Mouse (Mus musculus) neural tube, embryonic 11.5 days (tissue): ENCODE data around the gene Mrps6. TPM values are rescaled to one million over a fixed set of nuclear protein-coding genes. Genes with fewer than 3 reads are reported as not detected.

ENCODE experiments used
- ATAC-seq: fragments of 200-750 bp; cut with Nextera tagmentation; 2 replicates; pipeline ENCODE4 v1.8.0; 2017; ENCODE audit warnings: moderate number of reproducible peaks, mild to moderate bottlenecking, moderate TSS enrichment, moderate library complexity; ENCODE audit not compliant: insufficient read depth, low FRiP score, low TSS enrichment
- DNase-seq: peaks from one replicate; pipeline ENCODE4 v3.0.0-alpha.2; 2015; ENCODE audit warnings: low spot score
- H3K27ac ChIP-seq: fragments of 300-500 bp; sonication (generic); 2 replicates; pipeline ENCODE4 v1.5.1; 2014; ENCODE audit warnings: low read depth, mild to moderate bottlenecking, low read length
- H3K27me3 ChIP-seq: fragments of 300-500 bp; sonication (generic); 2 replicates; pipeline ENCODE4 v1.6.1; 2014; ENCODE audit warnings: mild to moderate bottlenecking, low read length, mixed read lengths; ENCODE audit not compliant: control insufficient read depth, insufficient read depth
- H3K36me3 ChIP-seq: fragments of 300-500 bp; sonication (generic); 2 replicates; pipeline ENCODE4 v1.6.1; 2014; ENCODE audit warnings: mild to moderate bottlenecking, low read length, moderate library complexity, mixed read lengths; ENCODE audit not compliant: control insufficient read depth, insufficient read depth
- H3K4me1 ChIP-seq: fragments of 300-500 bp; sonication (generic); 2 replicates; pipeline ENCODE4 v1.6.1; 2014; ENCODE audit warnings: low read length, mixed read lengths; ENCODE audit not compliant: control insufficient read depth, insufficient read depth
- H3K4me2 ChIP-seq: fragments of 300-500 bp; sonication (generic); 2 replicates; pipeline ENCODE4 v1.6.1; 2014; ENCODE audit warnings: low read depth, mild to moderate bottlenecking, moderate library complexity
- H3K4me3 ChIP-seq: fragments of 300-500 bp; sonication (generic); 2 replicates; pipeline ENCODE4 v1.5.1; 2014; ENCODE audit warnings: low read depth, low read length
- H3K9ac ChIP-seq: fragments of 300-500 bp; sonication (generic); 2 replicates; pipeline ENCODE4 v1.6.1; 2014; ENCODE audit warnings: mild to moderate bottlenecking, low read length
- H3K9me3 ChIP-seq: fragments of 300-500 bp; sonication (generic); 2 replicates; pipeline ENCODE4 v1.6.1; 2016; ENCODE audit warnings: low read length; ENCODE audit not compliant: control insufficient read depth
- whole genome bisulfite sequencing: fragments of 180-500 bp; shearing (Covaris S2); extraction: QIAGEN DNeasy Blood & Tissue Kit; methylation state at CpG from one replicate; pipeline ENCODE4 v1.1.7; 2014; 5-methylcytosine and 5-hydroxymethylcytosine counted together
- polyA plus RNA-seq: library from polyadenylated mRNA; unstranded; fragments of >200 nt; fragmentation: Nextera tagmentation; extraction: Ambion mirVana; gene quantifications from 2 replicates; pipeline ENCODE4 v1.2.1, GENCODE M21; 2014

Mrps6 gene
- polyA plus RNA-seq, 1 experiment from 2014 or later, result 127 TPM

DNA sequence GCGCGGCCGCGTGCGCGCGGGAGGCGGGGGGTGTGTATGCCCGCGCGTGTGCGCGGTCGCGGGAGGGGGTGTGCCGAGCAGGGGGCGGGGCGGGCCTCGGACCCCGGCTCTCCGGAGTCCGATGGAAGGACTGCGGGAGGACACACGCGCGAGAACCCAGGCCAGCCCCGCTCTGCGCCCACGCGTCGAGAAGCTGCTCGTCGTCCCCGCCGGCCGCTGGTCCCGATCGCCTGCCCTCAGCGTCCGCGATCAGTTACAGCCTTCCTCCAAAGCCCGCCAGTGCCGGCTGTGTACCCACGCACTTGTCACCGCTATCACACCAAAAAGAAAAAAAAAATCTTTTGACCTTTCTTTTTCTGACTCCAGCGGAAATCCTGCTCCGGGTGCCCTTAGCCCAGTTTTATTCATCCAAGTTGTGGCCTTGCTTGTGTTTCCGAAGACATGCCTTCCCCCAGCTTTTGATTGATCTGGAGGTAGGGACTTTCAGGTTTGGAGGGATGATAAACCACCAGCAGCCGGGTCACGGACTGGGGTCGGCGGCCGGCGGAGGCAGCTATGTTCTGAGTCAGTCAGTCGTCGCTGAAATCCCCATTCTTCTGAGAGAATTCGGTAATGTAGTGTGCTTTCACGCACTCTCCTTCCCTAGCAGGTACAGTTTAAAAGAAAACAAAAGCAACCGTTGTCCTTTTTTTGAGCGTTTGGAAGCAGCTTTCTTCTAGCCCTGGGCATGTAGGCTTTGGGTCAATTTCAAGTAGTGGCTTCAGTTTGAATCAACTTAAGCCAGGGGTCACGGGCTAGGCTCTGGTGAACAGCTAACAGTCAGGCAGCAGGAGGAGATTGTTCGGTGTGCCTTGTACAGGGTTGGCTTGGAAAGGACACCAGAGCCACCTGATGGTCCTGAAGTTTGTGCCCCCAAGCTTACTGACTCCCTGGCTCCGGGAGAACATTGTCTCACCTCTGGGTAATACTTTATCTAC is 862 bp downstream of the Mrps6 start:
- Histone ChIP-seq H3K36me3 (peaks cover 7% of the 10 kb centered on the region; the same call in 1 of the 2 replicates), H3K27ac (0 out of 2 replicates have a peak overlapping the region, but pooled peaks have one; percentile 44), H3K4me1 (peaks cover 8% of the 10 kb centered on the region), H3K9me3 (peaks cover 4% of the 10 kb centered on the region; the same call in 1 of the 2 replicates), H3K4me3 (peak overlapping the region; percentile 93), H3K27me3 (no peaks in the 10 kb centered on the region), H3K4me2 (peak overlapping the region; percentile 86), H3K9ac (peak overlapping the region; percentile 83)
- DNase-seq (peak; percentile 31), ATAC-seq (peak; percentile 35)
- 2% methylated on average over 49 of the region's 63 CpGs for WGBS

DNA sequence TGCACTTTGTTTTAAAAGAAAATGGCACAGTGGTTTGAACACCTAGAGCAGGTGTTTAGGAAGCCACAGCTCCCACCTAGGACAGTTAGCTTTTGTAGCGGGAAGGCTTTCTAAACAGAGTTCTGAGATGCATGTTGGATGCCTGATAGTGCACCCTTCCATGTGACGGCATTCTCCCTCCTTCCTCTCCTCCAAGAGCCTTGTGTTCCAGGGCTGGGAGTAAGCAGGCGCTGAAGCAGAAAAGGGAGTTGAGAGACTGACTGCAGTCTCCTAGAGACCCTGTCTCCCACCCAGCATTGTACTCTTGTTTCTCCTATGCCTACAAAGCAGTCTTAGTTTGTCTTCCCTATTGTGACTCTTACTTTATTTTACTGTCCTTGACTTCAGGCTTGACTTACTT is 2.1 kb downstream of the Mrps6 start:
- Histone ChIP-seq H3K4me1 (peaks cover 8% of the 10 kb centered on the region), H3K36me3 (peaks cover 7% of the 10 kb centered on the region; the same call in 1 of the 2 replicates), H3K27me3 (no peaks in the 10 kb centered on the region), H3K4me3 (no peak overlapping the region), H3K4me2 (no peak overlapping the region), H3K27ac (no peak overlapping the region), H3K9ac (no peak overlapping the region), H3K9me3 (no peaks in the 10 kb centered on the region)
- DNase-seq (no peak), ATAC-seq (no peak)
- 64% methylated on average over 3 of the region's 3 CpGs for WGBS

DNA sequence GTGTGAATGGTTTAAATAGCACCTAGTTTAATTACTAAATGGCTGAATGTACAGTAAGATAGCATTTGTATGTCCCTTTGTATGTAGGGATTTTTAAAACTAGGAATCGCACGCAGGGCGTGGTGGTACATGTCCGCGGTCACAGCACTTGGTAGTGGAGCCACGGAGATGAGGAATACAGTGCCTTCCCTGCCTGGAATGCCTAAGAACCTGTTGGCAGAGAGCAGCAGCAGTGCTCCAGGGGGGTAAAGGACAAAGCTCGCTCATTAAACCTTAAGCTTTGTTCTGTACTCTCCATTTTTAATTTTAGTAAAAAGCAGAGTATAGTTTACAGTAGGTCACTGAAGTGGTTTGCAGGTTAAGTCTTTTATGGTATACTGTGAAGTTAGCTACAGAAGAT is 3.5 kb downstream of the Mrps6 start:
- DNase-seq (no peak), ATAC-seq (no peak)
- Histone ChIP-seq H3K9ac (no peak overlapping the region), H3K27ac (no peak overlapping the region), H3K36me3 (peaks cover 7% of the 10 kb centered on the region; the same call in 1 of the 2 replicates), H3K4me3 (no peak overlapping the region), H3K4me2 (no peak overlapping the region), H3K4me1 (peaks cover 8% of the 10 kb centered on the region), H3K9me3 (no peaks in the 10 kb centered on the region), H3K27me3 (no peaks in the 10 kb centered on the region)
- 95% methylated on average over 7 of the region's 7 CpGs for WGBS

DNA sequence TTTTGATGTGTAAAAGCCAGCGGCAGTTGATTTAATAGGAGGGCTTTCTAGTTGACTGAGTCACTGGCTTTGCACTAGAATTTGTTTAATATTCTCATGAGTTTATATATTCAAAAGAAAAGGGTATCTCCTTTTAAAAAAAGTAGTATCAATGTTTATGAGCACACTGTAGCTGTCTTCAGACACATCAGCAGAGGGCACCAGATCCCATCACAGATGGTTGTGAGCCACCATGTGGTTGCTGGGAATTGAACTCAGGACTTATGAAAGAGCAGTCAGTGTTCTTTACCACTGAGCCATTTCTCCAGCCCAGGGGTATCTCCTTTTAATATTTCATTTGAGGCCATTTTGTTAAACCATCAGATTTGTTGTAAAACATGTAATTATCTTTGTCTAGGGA is 4.8 kb downstream of the Mrps6 start:
- 100% methylated on average over 1 of the region's 1 CpGs for WGBS
- Histone ChIP-seq H3K4me2 (no peak overlapping the region), H3K4me1 (peaks cover 5% of the 10 kb centered on the region), H3K36me3 (peaks cover 10% of the 10 kb centered on the region), H3K27me3 (no peaks in the 10 kb centered on the region), H3K4me3 (no peak overlapping the region), H3K27ac (no peak overlapping the region), H3K9ac (no peak overlapping the region), H3K9me3 (no peaks in the 10 kb centered on the region)
- DNase-seq (no peak), ATAC-seq (no peak)

DNA sequence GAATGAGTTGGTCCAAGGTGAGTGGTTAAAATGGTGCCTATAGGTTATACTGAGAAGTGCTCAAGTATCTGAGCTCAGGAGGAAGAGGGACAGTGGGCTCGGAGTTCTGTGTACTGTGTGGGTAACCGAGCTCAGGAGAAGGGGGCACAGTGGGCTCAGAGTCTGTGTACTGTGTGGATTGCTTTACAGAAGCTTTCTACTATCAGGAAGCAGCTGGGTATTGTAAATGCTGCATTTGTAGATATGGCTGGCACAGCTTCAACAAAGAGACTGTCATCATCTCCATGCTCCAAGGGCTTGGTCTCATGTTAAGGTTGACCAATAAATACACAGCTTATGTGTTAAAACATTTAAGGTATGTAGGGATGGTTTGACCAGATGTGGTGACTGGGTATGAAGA is 6.7 kb downstream of the Mrps6 start:
- ATAC-seq, result no peak
- WGBS, result 98% methylated on average over 2 of the region's 2 CpGs
- no peaks in the 10 kb centered on the region for H3K4me1 ChIP-seq
- no peak overlapping the region for H3K27ac ChIP-seq
- no peak for DNase-seq
- H3K4me2 ChIP-seq, result no peak overlapping the region
- no peaks in the 10 kb centered on the region for H3K9me3 ChIP-seq
- no peak overlapping the region for H3K4me3 ChIP-seq
- H3K27me3 ChIP-seq, result no peaks in the 10 kb centered on the region
- no peak overlapping the region for H3K9ac ChIP-seq
- H3K36me3 ChIP-seq, result peaks cover 10% of the 10 kb centered on the region

DNA sequence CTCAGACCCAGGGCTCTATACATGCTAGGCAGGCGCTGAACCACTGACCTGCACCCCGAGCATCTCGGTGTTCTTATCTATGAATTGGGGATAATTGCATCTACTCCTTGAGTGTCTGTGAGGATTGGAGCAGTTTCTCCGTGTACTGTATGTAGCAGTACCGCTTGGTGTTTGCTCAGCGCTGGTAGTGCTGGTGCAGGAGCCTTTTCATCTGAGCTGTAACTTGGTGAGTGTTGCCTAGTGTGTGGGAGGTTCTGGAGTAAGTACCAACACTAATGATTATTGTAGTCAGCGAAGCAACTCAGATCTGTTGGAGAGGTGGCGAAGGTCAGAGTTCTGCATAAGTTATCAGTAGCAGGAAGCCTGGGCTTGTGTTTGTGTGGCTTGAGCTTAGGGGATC is 12.3 kb downstream of the Mrps6 start:
- Histone ChIP-seq H3K36me3 (peaks cover 3% of the 10 kb centered on the region), H3K4me3 (no peak overlapping the region), H3K27ac (no peak overlapping the region), H3K4me1 (no peaks in the 10 kb centered on the region), H3K27me3 (no peaks in the 10 kb centered on the region), H3K9ac (no peak overlapping the region), H3K4me2 (no peak overlapping the region), H3K9me3 (no peaks in the 10 kb centered on the region)
- ATAC-seq (no peak), DNase-seq (no peak)
- 92% methylated on average over 8 of the region's 8 CpGs for WGBS

DNA sequence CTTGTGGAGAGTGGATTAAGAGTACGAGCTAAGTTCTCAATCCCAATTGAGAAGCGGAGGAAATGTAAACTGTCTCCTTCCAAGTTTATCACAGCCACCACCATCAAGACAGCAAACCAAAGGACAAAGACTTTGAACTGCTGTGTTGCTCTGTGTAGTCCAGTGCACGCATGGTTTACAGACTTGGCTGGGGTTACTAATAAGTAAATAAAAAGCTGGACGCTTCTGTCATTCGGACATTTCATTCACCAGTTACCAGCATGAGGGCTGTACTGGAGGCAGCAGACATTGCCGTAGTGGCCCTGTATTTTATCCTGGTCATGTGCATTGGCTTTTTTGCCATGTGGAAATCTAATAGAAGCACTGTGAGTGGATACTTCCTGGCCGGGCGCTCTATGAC is 18.7 kb downstream of the Mrps6 start:
- no peak for ATAC-seq
- WGBS, result 94% methylated on average over 8 of the region's 8 CpGs
- H3K4me1 ChIP-seq, result no peaks in the 10 kb centered on the region
- no peak overlapping the region for H3K4me2 ChIP-seq
- no peak overlapping the region for H3K4me3 ChIP-seq
- H3K27ac ChIP-seq, result no peak overlapping the region
- DNase-seq, result no peak
- H3K36me3 ChIP-seq, result peaks cover 2% of the 10 kb centered on the region; the same call in 1 of the 2 replicates
- no peaks in the 10 kb centered on the region for H3K27me3 ChIP-seq
- H3K9ac ChIP-seq, result no peak overlapping the region
- no peaks in the 10 kb centered on the region for H3K9me3 ChIP-seq

DNA sequence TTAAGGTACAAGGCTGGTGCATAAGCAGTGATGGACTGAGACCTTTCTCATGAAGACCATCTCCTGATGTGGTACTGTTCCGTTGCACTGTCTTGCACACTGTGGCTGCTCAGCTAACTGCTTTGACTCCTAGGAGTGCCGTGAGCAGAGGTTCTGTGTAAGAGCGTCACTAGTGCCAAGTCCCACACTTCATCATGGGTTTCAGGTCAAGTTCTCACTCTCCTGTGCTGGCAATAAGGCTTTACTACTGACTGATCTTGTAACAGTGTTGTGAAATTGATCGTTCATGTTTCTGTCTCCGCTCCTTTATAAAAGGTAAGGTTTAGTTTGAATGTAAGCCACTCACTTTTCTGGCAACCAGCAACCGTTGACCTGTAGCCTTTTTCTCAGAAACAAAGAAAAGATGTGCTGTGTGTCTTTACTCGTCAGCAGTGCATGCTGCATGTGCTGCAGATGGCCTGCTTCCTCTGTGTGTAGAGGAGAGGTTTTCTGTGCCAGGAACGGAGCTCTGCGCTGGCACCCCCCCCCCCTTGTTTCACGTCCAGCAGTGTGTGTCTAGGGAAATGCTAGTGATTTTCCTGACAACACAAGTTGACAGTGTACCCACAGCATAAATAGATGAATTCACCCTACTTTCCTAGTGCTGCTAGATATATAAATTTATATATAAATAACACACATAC is 25.8 kb downstream of the Mrps6 start:
- Histone ChIP-seq H3K4me1 (no peaks in the 10 kb centered on the region; the same call in 1 of the 2 replicates), H3K27ac (no peak overlapping the region), H3K9ac (no peak overlapping the region), H3K4me3 (no peak overlapping the region), H3K27me3 (no peaks in the 10 kb centered on the region), H3K4me2 (no peak overlapping the region), H3K9me3 (no peaks in the 10 kb centered on the region), H3K36me3 (no peaks in the 10 kb centered on the region)
- DNase-seq, result no peak
- WGBS, result 88% methylated on average over 10 of the region's 10 CpGs
- ATAC-seq, result no peak
